Mouse (Mus musculus) megakaryocyte, embryonic 14.5 days (primary cell): Measurements from ENCODE around the gene Brd3os. TPM values are rescaled to one million over a fixed set of nuclear protein-coding genes. Genes with fewer than 3 reads are reported as not detected.

ENCODE experiments used
- H3K27me3 ChIP-seq: replicated peaks from 2 replicates; pipeline ENCODE3; 2012; ENCODE audit warnings: inconsistent platforms
- H3K36me3 ChIP-seq: replicated peaks from 2 replicates; pipeline ENCODE3; 2012; ENCODE audit warnings: low read length, inconsistent platforms, mixed read lengths
- H3K4me1 ChIP-seq: 2 replicates; pipeline ENCODE4 v1.6.1; 2012; ENCODE audit warnings: inconsistent platforms
- H3K4me3 ChIP-seq: replicated peaks from 2 replicates; pipeline ENCODE3; 2012; ENCODE audit warnings: moderate library complexity, mild to moderate bottlenecking, inconsistent platforms
- H3K9me3 ChIP-seq: 2 replicates; pipeline ENCODE4 v1.6.1; 2012; ENCODE audit warnings: inconsistent platforms
- FLI1 ChIP-seq: IDR thresholded peaks from 2 replicates; pipeline ENCODE4 v1.6.1; 2012; ENCODE audit warnings: low read length, inconsistent platforms, mixed read lengths
- GATA1 ChIP-seq: IDR thresholded peaks from 3 replicates; pipeline ENCODE4 v1.6.1; 2012; ENCODE audit warnings: mixed read lengths, low read length, inconsistent platforms, borderline replicate concordance
- polyA plus RNA-seq: library from polyadenylated mRNA; stranded (reverse); fragments of >175 nt; gene quantifications from 2 replicates; pipeline ENCODE4 v1.2.3, GENCODE M21; 2012; ENCODE audit warnings: low replicate concordance; ENCODE audit not compliant: insufficient read depth

The Brd3os gene
- polyA plus RNA-seq, 1 experiment: 0.51 TPM

- peak overlapping the region; percentile 76 for H3K4me3 ChIP-seq
- no peaks in the 10 kb centered on the region for H3K9me3 ChIP-seq
- H3K27me3 ChIP-seq: peaks cover 14% of the 10 kb centered on the region
- TF ChIP-seq GATA1: no peak
- no peak for TF ChIP-seq FLI1
- peaks cover 59% of the 10 kb centered on the region for H3K4me1 ChIP-seq
- no peaks in the 10 kb centered on the region for H3K36me3 ChIP-seq
Observed at GRCm38 (mm10) chr2:27438281-27438680, 3.8 kb upstream of the Brd3os start.

GRCm38 (mm10) chr2:27442708-27443449, 755 bp downstream of the Brd3os start:
- Histone ChIP-seq H3K27me3 (no peaks in the 10 kb centered on the region), H3K9me3 (no peaks in the 10 kb centered on the region), H3K4me3 (peak overlapping the region; percentile 90), H3K4me1 (peaks cover 50% of the 10 kb centered on the region), H3K36me3 (peaks cover 42% of the 10 kb centered on the region)
- TF ChIP-seq FLI1: no peak

- Histone ChIP-seq H3K9me3 (no peaks in the 10 kb centered on the region), H3K4me3 (no peak overlapping the region), H3K36me3 (peaks cover 47% of the 10 kb centered on the region), H3K27me3 (no peaks in the 10 kb centered on the region), H3K4me1 (peaks cover 45% of the 10 kb centered on the region)
- TF ChIP-seq GATA1 (no peak), FLI1 (no peak)
Observed at GRCm38 (mm10) chr2:27443450-27443708, 1.3 kb downstream of the Brd3os start.

- Histone ChIP-seq H3K36me3 (peaks cover 72% of the 10 kb centered on the region), H3K4me1 (peaks cover 32% of the 10 kb centered on the region), H3K4me3 (no peak overlapping the region), H3K9me3 (no peaks in the 10 kb centered on the region), H3K27me3 (no peaks in the 10 kb centered on the region)
- TF ChIP-seq FLI1 (no peak), GATA1 (no peak)
Observed at GRCm38 (mm10) chr2:27445910-27446309, 3.8 kb downstream of the Brd3os start.

GRCm38 (mm10) chr2:27446812-27447211, 4.7 kb downstream of the Brd3os start:
- Histone ChIP-seq H3K4me1 (peaks cover 25% of the 10 kb centered on the region), H3K27me3 (no peaks in the 10 kb centered on the region), H3K4me3 (no peak overlapping the region), H3K9me3 (no peaks in the 10 kb centered on the region), H3K36me3 (peaks cover 81% of the 10 kb centered on the region)
- TF ChIP-seq GATA1 (no peak), FLI1 (no peak)

- peaks cover 91% of the 10 kb centered on the region for H3K36me3 ChIP-seq
- TF ChIP-seq FLI1: no peak
- no peak for TF ChIP-seq GATA1
- H3K9me3 ChIP-seq: no peaks in the 10 kb centered on the region
- H3K27me3 ChIP-seq: no peaks in the 10 kb centered on the region
- H3K4me3 ChIP-seq: no peak overlapping the region
- H3K4me1 ChIP-seq: peaks cover 21% of the 10 kb centered on the region
Observed at GRCm38 (mm10) chr2:27447782-27448181, 5.7 kb downstream of the Brd3os start.

GRCm38 (mm10) chr2:27450226-27450625, 8.1 kb downstream of the Brd3os start:
- Histone ChIP-seq H3K36me3 (peaks cover 99% of the 10 kb centered on the region), H3K4me1 (peaks cover 24% of the 10 kb centered on the region; the same call in 1 of the 2 replicates), H3K4me3 (no peak overlapping the region), H3K27me3 (no peaks in the 10 kb centered on the region), H3K9me3 (no peaks in the 10 kb centered on the region)
- TF ChIP-seq FLI1 (no peak), GATA1 (no peak)

- Histone ChIP-seq H3K4me1 (peaks cover 17% of the 10 kb centered on the region), H3K9me3 (no peaks in the 10 kb centered on the region), H3K27me3 (no peaks in the 10 kb centered on the region), H3K36me3 (peaks cover 100% of the 10 kb centered on the region), H3K4me3 (no peak overlapping the region)
- TF ChIP-seq FLI1 (no peak), GATA1 (no peak)
Observed at GRCm38 (mm10) chr2:27459735-27460134, 17.6 kb downstream of the Brd3os start.

GRCm38 (mm10) chr2:27460163-27460562, 18.0 kb downstream of the Brd3os start:
- Histone ChIP-seq H3K4me3 (no peak overlapping the region), H3K9me3 (no peaks in the 10 kb centered on the region), H3K27me3 (no peaks in the 10 kb centered on the region), H3K4me1 (peaks cover 19% of the 10 kb centered on the region), H3K36me3 (peaks cover 98% of the 10 kb centered on the region)
- TF ChIP-seq FLI1: no peak
- TF ChIP-seq GATA1: no peak

GRCm38 (mm10) chr2:27460651-27461050, 18.5 kb downstream of the Brd3os start:
- no peaks in the 10 kb centered on the region for H3K9me3 ChIP-seq
- H3K4me1 ChIP-seq: peaks cover 24% of the 10 kb centered on the region
- no peaks in the 10 kb centered on the region for H3K27me3 ChIP-seq
- H3K4me3 ChIP-seq: no peak overlapping the region
- no peak for TF ChIP-seq FLI1
- no peak for TF ChIP-seq GATA1
- peaks cover 98% of the 10 kb centered on the region for H3K36me3 ChIP-seq
